Mouse (Mus musculus) heart, postnatal 0 days (tissue): Measurements from ENCODE around the gene Camk1g.

Source experiments
- CTCF ChIP-seq: IDR thresholded peaks from 2 replicates; pipeline ENCODE4 v1.5.1; 2016; ENCODE audit warnings: antibody characterized with exemption, control low read depth, low read depth
- EP300 ChIP-seq: IDR thresholded peaks from 2 replicates; pipeline ENCODE4 v1.6.1; 2016; ENCODE audit warnings: antibody characterized with exemption, low read depth

GRCm38 (mm10) chr1:193302093-193302405, 68.0 kb downstream of the Camk1g start:
- TF ChIP-seq CTCF, result no peak
- no peak for TF ChIP-seq EP300
